ENCODE assay signal across 10 mouse cellular contexts in the genomic region with DNA sequence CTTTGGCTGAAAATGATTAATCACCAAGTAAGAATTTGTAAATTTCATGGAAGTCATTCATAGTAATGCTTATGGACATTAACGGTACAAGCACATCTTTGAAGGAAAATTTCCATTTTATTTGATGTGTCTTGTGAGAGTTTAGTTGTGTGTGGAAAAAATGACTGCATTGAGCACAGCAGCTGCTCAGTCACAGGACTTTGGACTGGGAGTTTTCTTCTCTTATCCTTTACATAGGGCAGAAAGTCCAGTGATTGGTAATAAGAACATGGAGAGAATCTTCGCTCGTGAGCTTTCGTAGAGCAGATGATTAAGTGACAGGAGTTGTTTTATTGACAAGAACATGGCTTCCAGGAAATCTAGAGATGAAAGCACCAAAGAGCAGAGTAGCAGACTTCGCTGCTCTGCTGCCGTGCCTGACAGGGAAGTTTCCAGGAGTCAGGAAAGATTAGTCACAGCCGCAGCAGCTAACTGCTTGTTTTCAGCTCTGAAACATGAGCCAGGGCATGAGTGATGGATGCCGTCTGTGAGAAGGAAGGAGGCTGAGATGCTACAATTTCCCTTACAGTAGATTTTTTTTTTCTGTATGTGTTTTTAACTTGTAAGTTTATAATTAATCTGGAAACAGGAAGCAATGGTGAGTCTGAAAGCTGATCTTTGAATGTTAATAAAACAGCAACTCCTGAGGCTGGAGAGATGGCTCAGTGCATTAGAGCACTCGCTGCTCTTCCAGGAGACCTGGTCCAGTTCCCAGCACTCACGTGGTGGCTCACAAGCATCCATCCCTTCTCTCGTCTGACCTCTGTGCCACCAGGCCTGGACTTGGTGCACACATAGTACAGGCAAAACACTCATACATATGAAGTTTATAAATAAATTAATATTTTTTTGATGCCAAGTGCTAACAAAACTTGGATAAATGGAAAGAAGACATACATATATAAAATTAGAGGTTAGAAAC. TPM values are rescaled to one million over a fixed set of nuclear protein-coding genes. Genes with fewer than 3 reads are reported as not detected.
A peak's percentile ranks its signal among the peaks of the same experiment; 100 is the strongest.
DNase-seq lines count a peak whose midpoint lies in the region; ATAC-seq lines count a peak whose summit lies in the region.
"Had no signal": no experiment of that assay in that cellular context is flagged by ENCODE, and none has a peak within 500 bp of the region (broad histone marks: within the 10 kb centered on the region; RNA-seq: fewer than 3 reads in every experiment).

No protein-coding gene starts in this region.

- ATAC-seq in CD4-positive, CD25-positive, alpha-beta regulatory T cell, adult 4 months, result peak; percentile 20
- ATAC-seq in granulocyte monocyte progenitor cell, adult 5-6 weeks (replicated peaks; ENCODE audit: poor library complexity, severe bottlenecking), result no peak

- DNase-seq in gastrocnemius, adult 18-20 months (ENCODE audit: low spot score), result peak; percentile 40
- no peak for DNase-seq in gastrocnemius, postnatal 25 days
- DNase-seq in fibroblast of lung, adult 2 months (ENCODE audit: low read depth), result peak; percentile 61
- DNase-seq in kidney, postnatal 25 days, result peak; percentile 55 to 56
- no peak for DNase-seq in left cerebral cortex, adult 11 months (ENCODE audit: low spot score)
- no peak for DNase-seq in ovary, adult 18-20 months (ENCODE audit: low spot score)
- DNase-seq: gastrocnemius, postnatal 10 days; lung, postnatal 10 days had no signal

RNA-seq across cellular contexts. Expression of a gene that starts 9.2 kb away (rescaled TPM):
- 10 to 100 TPM; 61.6 to 63.1 TPM for total RNA-seq in gastrocnemius, adult 18-20 months (2021)
- 10 to 100 TPM; 58.4 to 62.5 TPM for total RNA-seq in gastrocnemius, postnatal 25 days (2021)
- 100 to 1,000 TPM; 134 to 140 TPM for polyA plus RNA-seq in CD4-positive, CD25-positive, alpha-beta regulatory T cell, adult 4 months (2017; shearing (Covaris generic))
- total RNA-seq in granulocyte monocyte progenitor cell, adult 5-6 weeks (2014; fragmentation: Nextera tagmentation), result 53.8 and 73.3 TPM in 2 replicates
- total RNA-seq in granulocyte monocyte progenitor cell, adult 5-6 weeks (2017), result 81.5 and 87.9 TPM in 2 replicates

Comparison
In these comparisons a context has a peak if more than half of its experiments do, and no peak if none do; other contexts are left out.
1. DNase-seq: peak in gastrocnemius, adult 18-20 months (single experiment), fibroblast of lung, adult 2 months (single experiment) and kidney, postnatal 25 days (2 of 2); none in gastrocnemius, postnatal 25 days (single experiment), left cerebral cortex, adult 11 months (single experiment) and ovary, adult 18-20 months (single experiment).